Mouse (Mus musculus) spleen, adult 2 months (tissue): ENCODE measurements at regions not wholly inside any gene's neighbourhood (a gene's known extent, or its start where the extent isn't known, plus 50 kb on each side); places are given as distances from the start of the nearest gene placed in this dataset.

Experiments used
- CTCF ChIP-seq: fragments of 200-500 bp; IDR thresholded peaks from 2 replicates; pipeline ENCODE4 v1.5.1; 2011; ENCODE audit warnings: mild to moderate bottlenecking, inconsistent platforms; ENCODE audit not compliant: insufficient read depth, insufficient read length, insufficient replicate concordance; ENCODE audit errors: extremely low read depth
- POLR2A ChIP-seq: fragments of 200-500 bp; IDR thresholded peaks from 2 replicates; pipeline ENCODE4 v1.6.1; 2011; ENCODE audit warnings: low read depth, low read length, inconsistent platforms

DNA sequence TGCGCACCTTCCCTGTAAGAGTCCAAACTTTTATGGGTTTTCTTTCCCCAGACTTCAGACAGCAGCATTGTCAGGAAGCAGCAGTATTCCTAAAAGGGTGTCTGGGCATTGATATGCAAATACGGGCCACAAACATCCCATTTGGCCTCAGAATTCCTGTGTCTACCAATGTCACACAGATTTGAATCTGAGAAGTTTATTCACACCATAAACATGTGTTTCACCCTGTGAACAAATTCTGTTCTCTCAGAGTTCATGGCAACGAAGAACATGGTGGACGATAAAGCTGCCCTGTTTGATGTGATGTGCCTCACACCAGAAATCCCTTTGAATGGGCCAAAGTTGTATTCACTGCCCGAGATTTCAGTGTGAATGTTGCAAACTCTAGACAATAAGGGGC lies 70.7 kb upstream of the Mad2l1 start:
- no peak for TF ChIP-seq CTCF
- TF ChIP-seq POLR2A, result no peak
